27 mouse cellular contexts compared by ENCODE assay signal in genomic region chr17:12422143-12422542, GRCm38 (mm10). TPM values are rescaled to one million over a fixed set of nuclear protein-coding genes. Genes with fewer than 3 reads are reported as not detected.
A peak's percentile ranks its signal among the peaks of the same experiment; 100 is the strongest.
DNase-seq lines count a peak whose midpoint lies in the region; ATAC-seq and TF ChIP-seq lines count a peak whose summit lies in the region.
"Had no signal": no experiment of that assay in that cellular context is flagged by ENCODE, and none has a peak within 500 bp of the region (broad histone marks: within the 10 kb centered on the region; RNA-seq: fewer than 3 reads in every experiment).

No protein-coding gene starts in this region.

- WGBS in kidney, adult 2 months = 91% methylated on average over 1 of the region's 1 CpGs
- WGBS in lung, postnatal 0 days = 89% methylated on average over 1 of the region's 1 CpGs

- DNase-seq in CD4-positive, CD25-positive, alpha-beta regulatory T cell, adult 2 months (ENCODE audit: low read depth, low spot score) = peak; percentile 18
- DNase-seq in kidney, adult 2 months = no peak
- no peak for DNase-seq in kidney, postnatal 4 days
- no peak for DNase-seq in lung, postnatal 0 days (ENCODE audit: low spot score)
- no peak for DNase-seq in lung, postnatal 4 days
- no peak for DNase-seq in right cerebral cortex, adult 2 months (ENCODE audit: low spot score in 2 of 2)
- no peak for DNase-seq in adrenal gland, adult (ENCODE audit: inconsistent age in 2 of 2, low spot score in 1 of 2)
- DNase-seq: adrenal gland, postnatal 25 days; cerebellum, adult 11-12 months; cerebellum, postnatal 25 days; embryo, embryonic 11 days; kidney, adult 8-10 months; kidney, postnatal 25 days; lung, adult 2 months; retina, postnatal 1 day; right cerebral cortex, postnatal 4 days had no signal

- H3K9ac ChIP-seq in lung, postnatal 0 days (replicated peaks; ENCODE audit: low read depth) = no peak overlapping the region
- H3K9ac ChIP-seq: heart, embryonic 12.5 days; hindbrain, embryonic 15.5 days; limb, embryonic 13.5 days had no signal

- no peak overlapping the region for H3K4me2 ChIP-seq in lung, postnatal 0 days (replicated peaks; ENCODE audit: low read depth, low read length)
- H3K4me2 ChIP-seq: heart, embryonic 12.5 days; hindbrain, embryonic 15.5 days; limb, embryonic 13.5 days had no signal

- no peak for ATAC-seq in CD4-positive, CD25-positive, alpha-beta regulatory T cell, adult 4 months
- no peak for ATAC-seq in lung, postnatal 0 days
- ATAC-seq: activated CD4-positive, CD25-positive, alpha-beta regulatory T cell, adult 4 months; forebrain, embryonic 16.5 days had no signal

- no peaks in the 10 kb centered on the region for H3K36me3 ChIP-seq in kidney, adult 2 months (ENCODE audit: control insufficient read depth, insufficient read depth, low read length)
- no peaks in the 10 kb centered on the region for H3K36me3 ChIP-seq in lung, postnatal 0 days (ENCODE audit: insufficient read depth, low read length)
- H3K36me3 ChIP-seq: heart, embryonic 12.5 days; hindbrain, embryonic 15.5 days; limb, embryonic 13.5 days; midbrain, embryonic 10.5 days had no signal

- no peak overlapping the region for H3K27ac ChIP-seq in kidney, adult 2 months (ENCODE audit: insufficient read depth, low read depth, low read length)
- no peak overlapping the region for H3K27ac ChIP-seq in lung, postnatal 0 days (ENCODE audit: low read length)
- H3K27ac ChIP-seq: hindbrain, embryonic 15.5 days; limb, embryonic 13.5 days; macrophage; midbrain, embryonic 10.5 days had no signal

- H3K9me3 ChIP-seq in lung, postnatal 0 days (ENCODE audit: low read length) = no peaks in the 10 kb centered on the region
- H3K9me3 ChIP-seq: heart, embryonic 12.5 days; hindbrain, embryonic 15.5 days; limb, embryonic 13.5 days; midbrain, embryonic 10.5 days had no signal

- no peak overlapping the region for H3K4me3 ChIP-seq in kidney, adult 2 months (ENCODE audit: insufficient read depth, low read depth, low read length)
- no peak overlapping the region for H3K4me3 ChIP-seq in lung, postnatal 0 days (ENCODE audit: low read depth, low read length)
- H3K4me3 ChIP-seq: heart, embryonic 12.5 days; hindbrain, embryonic 15.5 days; limb, embryonic 13.5 days; midbrain, embryonic 10.5 days had no signal

- no peaks in the 10 kb centered on the region for H3K4me1 ChIP-seq in kidney, adult 2 months (ENCODE audit: control insufficient read depth, insufficient read depth, low read length)
- H3K4me1 ChIP-seq in lung, postnatal 0 days (ENCODE audit: insufficient read depth, low read depth, low read length) = no peaks in the 10 kb centered on the region
- H3K4me1 ChIP-seq: hindbrain, embryonic 15.5 days; limb, embryonic 13.5 days had no signal

- TF ChIP-seq EP300 in lung, postnatal 0 days (IDR thresholded peaks at IDR 0.05) = no peak

- no peaks in the 10 kb centered on the region for H3K27me3 ChIP-seq in kidney, adult 2 months (replicated peaks; ENCODE audit: control insufficient read depth, insufficient read depth, low read length)
- no peaks in the 10 kb centered on the region for H3K27me3 ChIP-seq in lung, postnatal 0 days (replicated peaks; ENCODE audit: insufficient read depth, low read length)
- H3K27me3 ChIP-seq: heart, embryonic 12.5 days; hindbrain, embryonic 15.5 days; limb, embryonic 13.5 days had no signal

- no peak for TF ChIP-seq POLR2A in kidney, adult 2 months (IDR thresholded peaks at IDR 0.05; ENCODE audit: low read depth, low read length)

- TF ChIP-seq CTCF in kidney, adult 2 months (conservative IDR thresholded peaks at IDR 0.05; ENCODE audit: insufficient read depth, insufficient read length, low read depth, low read length) = peak; percentile 16; the same call in 1 of the 2 replicates
- TF ChIP-seq CTCF in lung, postnatal 0 days (IDR thresholded peaks at IDR 0.05) = 0 out of 2 replicates have a peak, but pooled peaks have one; percentile 9

RNA-seq across cellular contexts. Expression of gene Plg, which starts 43.7 kb away (rescaled TPM):
- polyA plus RNA-seq in CD4-positive, CD25-positive, alpha-beta regulatory T cell, adult 4 months (2017; shearing (Covaris generic)) = not detected
- 0.03 and 0.07 TPM in 2 replicates for polyA plus RNA-seq in kidney, adult 2 months (2012; rRNA removed)
- polyA plus RNA-seq in lung, postnatal 0 days (2015; fragmentation: Nextera tagmentation; extraction: Ambion mirVana) = 0.05 and 0.11 TPM in 2 replicates
- polyA plus RNA-seq: activated CD4-positive, CD25-positive, alpha-beta regulatory T cell, adult 4 months; embryonic facial prominence, embryonic 14.5 days; gonadal fat pad, adult 2 months; macrophage; midbrain, embryonic 10.5 days; neural tube, embryonic 11.5 days had no signal
